Mouse (Mus musculus): ENCODE measurements around the gene Adam26b. TPM values are rescaled to one million over a fixed set of nuclear protein-coding genes. Genes with fewer than 3 reads are reported as not detected.
"Not testable (repeated sequence)": the region's sequence is repeated elsewhere in the genome, so short reads cannot be mapped to it uniquely, and the experiment has no call there.

Gene Adam26b
- not detected for total RNA-seq (2021)
- long read RNA-seq, experiment 1 = 0 reads
- long read RNA-seq, experiment 2 = 0 reads

DNA sequence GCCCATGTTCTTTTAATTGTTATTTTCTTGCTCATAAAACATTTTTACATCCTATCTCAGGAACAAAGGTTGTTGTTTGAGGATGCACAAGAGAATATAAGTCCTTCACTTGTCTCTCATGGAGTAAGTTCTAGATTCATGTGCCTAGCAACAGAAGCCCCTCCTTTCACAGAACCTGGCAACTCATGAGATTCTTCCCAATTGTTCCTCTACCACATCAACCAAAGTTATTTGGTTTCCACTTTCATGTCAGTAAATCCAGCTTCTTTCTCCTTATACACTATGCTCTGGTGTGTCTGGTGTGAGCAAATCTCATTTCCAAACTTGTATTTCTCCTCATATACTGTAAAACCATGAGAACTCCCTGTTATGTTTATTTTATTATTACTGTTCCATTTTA, at the start of gene Adam26b:
Adam26b (minus strand) TSS at position 101 of the 400 bp plus-strand sequence.
- DNase-seq; intact Hi-C loops (cut with DNase I); H3K27ac ChIP-seq; H3K4me3 ChIP-seq: not testable (repeated sequence)

DNA sequence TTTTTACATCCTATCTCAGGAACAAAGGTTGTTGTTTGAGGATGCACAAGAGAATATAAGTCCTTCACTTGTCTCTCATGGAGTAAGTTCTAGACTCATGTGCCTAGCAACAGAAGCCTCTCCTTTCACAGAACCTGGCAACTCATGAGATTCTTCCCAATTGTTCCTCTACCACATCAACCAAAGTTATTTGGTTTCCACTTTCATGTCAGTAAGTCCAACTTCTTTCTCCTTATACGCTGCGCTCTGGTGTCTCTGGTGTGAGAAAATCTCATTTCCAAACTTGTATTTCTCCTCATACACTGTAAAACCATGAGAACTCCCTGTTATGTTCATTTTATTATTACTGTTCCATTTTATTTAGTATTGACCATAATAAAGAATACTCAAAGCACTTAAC, 48.7 kb upstream of the Adam26b start, which contains the start of gene Adam26a:
Adam26a (minus strand) TSS at position 101 of the 400 bp plus-strand sequence.
- intact Hi-C loops (cut with DNase I); DNase-seq; H3K4me3 ChIP-seq; H3K27ac ChIP-seq: not testable (repeated sequence)

Other genes starting within 250 kb of the Adam26b start
- gene Zfp42, start 221.1 kb downstream of the Adam26b start, total RNA-seq (2021) = not detected
- gene Adam26a, start 48.6 kb upstream of the Adam26b start, total RNA-seq (2021) = not detected
- not detected for gene Gm5346, start 99.2 kb upstream of the Adam26b start, total RNA-seq (2021)
- not detected for gene Adam34, start 181.9 kb upstream of the Adam26b start, total RNA-seq (2021)

Data from gastrocnemius, adult 2 months (tissue).